Mouse (Mus musculus) retina, postnatal 7 days (tissue): ENCODE measurements around the gene Mtr.

ENCODE experiments used
- DNase-seq: peaks from one replicate; pipeline ENCODE4 v3.0.0-alpha.2; 2012; ENCODE audit warnings: low read depth, low spot score

Mtr gene

GRCm38 (mm10) chr13:12243991-12244390, 13.9 kb downstream of the Mtr start:
- no peak for DNase-seq

- DNase-seq = no peak
Measured at GRCm38 (mm10) chr13:12232141-12232540, 25.8 kb downstream of the Mtr start.

- no peak for DNase-seq
Measured at GRCm38 (mm10) chr13:12228248-12228647, 29.7 kb downstream of the Mtr start.

- no peak for DNase-seq
Measured at GRCm38 (mm10) chr13:12227606-12228005, 30.3 kb downstream of the Mtr start.

- no peak for DNase-seq
Measured at GRCm38 (mm10) chr13:12218603-12219002, 39.3 kb downstream of the Mtr start.

- DNase-seq = no peak
Measured at GRCm38 (mm10) chr13:12214922-12215321, 43.0 kb downstream of the Mtr start.

- no peak for DNase-seq
Measured at GRCm38 (mm10) chr13:12211058-12211457, 46.9 kb downstream of the Mtr start.

- DNase-seq = peak; percentile 41
Measured at GRCm38 (mm10) chr13:12210023-12210762, 47.7 kb downstream of the Mtr start.

GRCm38 (mm10) chr13:12200372-12200771, 57.5 kb downstream of the Mtr start:
- DNase-seq = no peak

GRCm38 (mm10) chr13:12198486-12198885, 59.4 kb downstream of the Mtr start:
- no peak for DNase-seq

- no peak for DNase-seq
Measured at GRCm38 (mm10) chr13:12196861-12197260, 61.1 kb downstream of the Mtr start.

- DNase-seq = no peak
Measured at GRCm38 (mm10) chr13:12196012-12196411, 61.9 kb downstream of the Mtr start.

GRCm38 (mm10) chr13:12194942-12195662, 62.8 kb downstream of the Mtr start:
- no peak for DNase-seq

- no peak for DNase-seq
Measured at GRCm38 (mm10) chr13:12189219-12189618, 68.7 kb downstream of the Mtr start.

GRCm38 (mm10) chr13:12188804-12189203, 69.1 kb downstream of the Mtr start:
- DNase-seq = no peak

GRCm38 (mm10) chr13:12179481-12179880, 78.4 kb downstream of the Mtr start:
- no peak for DNase-seq

- no peak for DNase-seq
Measured at GRCm38 (mm10) chr13:12176761-12177160, 81.2 kb downstream of the Mtr start.

GRCm38 (mm10) chr13:12175988-12176736, 81.8 kb downstream of the Mtr start:
- no peak for DNase-seq

GRCm38 (mm10) chr13:12167276-12167675, 90.6 kb downstream of the Mtr start:
- no peak for DNase-seq

- no peak for DNase-seq
Measured at GRCm38 (mm10) chr13:12166386-12166785, 91.5 kb downstream of the Mtr start.

GRCm38 (mm10) chr13:12165461-12166058, 92.4 kb downstream of the Mtr start:
- DNase-seq = no peak

- no peak for DNase-seq
Measured at GRCm38 (mm10) chr13:12162457-12162856, 95.5 kb downstream of the Mtr start.
